29 mouse cellular contexts compared by ENCODE assay signal in genomic region chr8:42442786-42443185, GRCm38 (mm10).
DNase-seq lines count a peak whose midpoint lies in the region; ATAC-seq lines count a peak whose summit lies in the region.
"Had no signal": no experiment of that assay in that cellular context is flagged by ENCODE, and none has a peak within 500 bp of the region (broad histone marks: within the 10 kb centered on the region; RNA-seq: fewer than 3 reads in every experiment).

No protein-coding gene starts in this region.

- H3K4me2 ChIP-seq in forebrain, embryonic 13.5 days, result no peak overlapping the region
- no peak overlapping the region for H3K4me2 ChIP-seq in forebrain, embryonic 15.5 days (replicated peaks)
- no peak overlapping the region for H3K4me2 ChIP-seq in midbrain, embryonic 14.5 days (ENCODE audit: low read length)
- no peak overlapping the region for H3K4me2 ChIP-seq in midbrain, embryonic 16.5 days (ENCODE audit: low read length)
- H3K4me2 ChIP-seq: embryonic facial prominence, embryonic 12.5 days; heart, embryonic 15.5 days; liver, embryonic 13.5 days; lung, embryonic 15.5 days; midbrain, embryonic 11.5 days had no signal

- DNase-seq in cerebellum, postnatal 10 days, result peak; percentile 26 to 42
- DNase-seq in cerebellum, postnatal 4 days (ENCODE audit: low spot score in 2 of 2), result no peak
- DNase-seq in midbrain, embryonic 14.5 days, result peak; percentile 34
- no peak for DNase-seq in ovary, postnatal 14 days (ENCODE audit: low spot score)
- DNase-seq: adrenal gland, postnatal 10 days; cerebellum, adult 11 months; cerebellum, adult 9-11 months; gastrocnemius, postnatal 25 days; heart, adult 11 months; kidney, adult 9 months; kidney, postnatal 10 days; layer of hippocampus, postnatal 36 days; left cerebral cortex, postnatal 4 days; liver, embryonic 13.5 days; right cerebral cortex, adult 18-20 months; spleen, adult 18-20 months; thymus, postnatal 14 days had no signal

- no peaks in the 10 kb centered on the region for H3K36me3 ChIP-seq in forebrain, embryonic 13.5 days (ENCODE audit: poor library complexity, severe bottlenecking)
- no peaks in the 10 kb centered on the region for H3K36me3 ChIP-seq in forebrain, embryonic 15.5 days
- no peaks in the 10 kb centered on the region for H3K36me3 ChIP-seq in midbrain, embryonic 14.5 days (ENCODE audit: control insufficient read depth, insufficient read depth, low read length)
- no peaks in the 10 kb centered on the region for H3K36me3 ChIP-seq in midbrain, embryonic 16.5 days (ENCODE audit: control insufficient read depth, insufficient read depth, low read length)
- H3K36me3 ChIP-seq: embryonic facial prominence, embryonic 12.5 days; G1E; heart, embryonic 10.5 days; heart, embryonic 15.5 days; liver, embryonic 13.5 days; lung, embryonic 15.5 days had no signal

- peaks cover 4% of the 10 kb centered on the region; the same call in 1 of the 2 replicates for H3K4me1 ChIP-seq in forebrain, embryonic 13.5 days
- peaks cover 4% of the 10 kb centered on the region; the same call in 1 of the 2 replicates for H3K4me1 ChIP-seq in forebrain, embryonic 15.5 days
- H3K4me1 ChIP-seq in midbrain, embryonic 14.5 days (ENCODE audit: control insufficient read depth, insufficient read depth, low read length), result no peaks in the 10 kb centered on the region
- no peaks in the 10 kb centered on the region for H3K4me1 ChIP-seq in midbrain, embryonic 16.5 days (ENCODE audit: control insufficient read depth, insufficient read depth, low read length)
- H3K4me1 ChIP-seq: embryonic facial prominence, embryonic 12.5 days; heart, embryonic 10.5 days; heart, embryonic 15.5 days; liver, embryonic 13.5 days; lung, embryonic 15.5 days had no signal

- no peak overlapping the region for H3K27ac ChIP-seq in forebrain, embryonic 13.5 days
- no peak overlapping the region for H3K27ac ChIP-seq in forebrain, embryonic 15.5 days (replicated peaks)
- H3K27ac ChIP-seq in midbrain, embryonic 14.5 days (replicated peaks; ENCODE audit: low read depth, low read length), result no peak overlapping the region
- H3K27ac ChIP-seq in midbrain, embryonic 16.5 days (ENCODE audit: low read length), result no peak overlapping the region
- H3K27ac ChIP-seq: embryonic facial prominence, embryonic 12.5 days; heart, embryonic 10.5 days; heart, embryonic 15.5 days; liver, embryonic 13.5 days; lung, embryonic 15.5 days had no signal

- H3K4me3 ChIP-seq in forebrain, embryonic 13.5 days, result no peak overlapping the region
- H3K4me3 ChIP-seq in forebrain, embryonic 15.5 days, result no peak overlapping the region
- H3K4me3 ChIP-seq in midbrain, embryonic 14.5 days (replicated peaks; ENCODE audit: low read depth, low read length), result no peak overlapping the region
- no peak overlapping the region for H3K4me3 ChIP-seq in midbrain, embryonic 16.5 days (ENCODE audit: low read depth, low read length)
- H3K4me3 ChIP-seq: embryonic facial prominence, embryonic 12.5 days; erythroblast, embryonic 14.5 days; heart, embryonic 10.5 days; heart, embryonic 15.5 days; liver, embryonic 13.5 days; lung, embryonic 15.5 days had no signal

- H3K9ac ChIP-seq in forebrain, embryonic 13.5 days, result no peak overlapping the region
- no peak overlapping the region for H3K9ac ChIP-seq in forebrain, embryonic 15.5 days (replicated peaks)
- H3K9ac ChIP-seq in midbrain, embryonic 14.5 days (replicated peaks; ENCODE audit: low read length), result no peak overlapping the region
- no peak overlapping the region for H3K9ac ChIP-seq in midbrain, embryonic 16.5 days (ENCODE audit: low read depth, low read length)
- H3K9ac ChIP-seq: embryonic facial prominence, embryonic 12.5 days; heart, embryonic 15.5 days; liver, embryonic 13.5 days; lung, embryonic 15.5 days had no signal

- H3K9me3 ChIP-seq in forebrain, embryonic 13.5 days (replicated peaks), result no peaks in the 10 kb centered on the region
- H3K9me3 ChIP-seq in forebrain, embryonic 15.5 days, result no peaks in the 10 kb centered on the region
- H3K9me3 ChIP-seq in midbrain, embryonic 14.5 days (ENCODE audit: control insufficient read depth, low read length), result no peaks in the 10 kb centered on the region
- no peaks in the 10 kb centered on the region for H3K9me3 ChIP-seq in midbrain, embryonic 16.5 days (replicated peaks; ENCODE audit: control insufficient read depth, low read length, poor library complexity, severe bottlenecking)
- H3K9me3 ChIP-seq: embryonic facial prominence, embryonic 12.5 days; G1E; heart, embryonic 10.5 days; heart, embryonic 15.5 days; liver, embryonic 13.5 days; lung, embryonic 15.5 days had no signal

- no peaks in the 10 kb centered on the region for H3K27me3 ChIP-seq in forebrain, embryonic 13.5 days
- no peaks in the 10 kb centered on the region for H3K27me3 ChIP-seq in forebrain, embryonic 15.5 days
- H3K27me3 ChIP-seq in midbrain, embryonic 14.5 days (ENCODE audit: control insufficient read depth, insufficient read depth, low read length), result no peaks in the 10 kb centered on the region
- H3K27me3 ChIP-seq in midbrain, embryonic 16.5 days (ENCODE audit: control insufficient read depth, insufficient read depth, low read depth, low read length), result no peaks in the 10 kb centered on the region
- H3K27me3 ChIP-seq: embryonic facial prominence, embryonic 12.5 days; heart, embryonic 15.5 days; liver, embryonic 13.5 days; lung, embryonic 15.5 days; Patski had no signal

- peak; percentile 45; the same call in 1 of the 2 replicates for ATAC-seq in forebrain, embryonic 13.5 days
- ATAC-seq in forebrain, embryonic 15.5 days (replicated peaks), result no peak
- no peak for ATAC-seq in midbrain, embryonic 14.5 days (ENCODE audit: low FRiP score, low TSS enrichment)
- ATAC-seq in midbrain, embryonic 16.5 days, result no peak
- ATAC-seq: intestine, postnatal 0 days; Patski had no signal

Comparison
In these comparisons a context has a peak if more than half of its experiments do, and no peak if none do; other contexts are left out.
1. DNase-seq: peak in cerebellum, postnatal 10 days (2 of 2) and midbrain, embryonic 14.5 days (single experiment); none in cerebellum, postnatal 4 days (0 of 2) and ovary, postnatal 14 days (single experiment).